Mouse (Mus musculus) right cerebral cortex, postnatal 14 days (tissue): ENCODE measurements around the gene Ppp1r15a.
"Not testable (repeated sequence)": the region's sequence is repeated elsewhere in the genome, so short reads cannot be mapped to it uniquely, and the experiment has no call there.

ENCODE experiments used
- DNase-seq: peaks from one replicate; pipeline ENCODE4 v3.0.0; 2022

The Ppp1r15a gene

DNA sequence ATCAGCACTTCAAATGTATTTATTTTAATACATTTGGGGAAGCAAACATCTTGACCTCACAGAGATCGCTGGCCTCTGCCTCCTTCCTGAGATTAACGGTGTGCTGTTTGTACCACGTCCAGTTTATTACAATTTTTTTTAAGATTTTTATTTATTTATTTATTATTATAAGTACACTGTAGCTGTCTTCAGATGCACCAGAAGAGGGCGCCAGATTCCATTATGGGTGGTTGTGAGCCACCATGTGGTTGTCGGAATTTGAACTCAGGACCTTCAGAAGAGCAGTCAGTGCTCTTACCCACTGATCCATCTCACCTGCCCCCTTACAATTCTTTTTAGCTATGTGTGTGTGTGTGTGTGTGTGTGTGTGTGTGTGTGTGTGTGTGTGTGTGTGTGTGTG, 9.2 kb downstream of the Ppp1r15a start:
- not testable (repeated sequence) for DNase-seq

DNA sequence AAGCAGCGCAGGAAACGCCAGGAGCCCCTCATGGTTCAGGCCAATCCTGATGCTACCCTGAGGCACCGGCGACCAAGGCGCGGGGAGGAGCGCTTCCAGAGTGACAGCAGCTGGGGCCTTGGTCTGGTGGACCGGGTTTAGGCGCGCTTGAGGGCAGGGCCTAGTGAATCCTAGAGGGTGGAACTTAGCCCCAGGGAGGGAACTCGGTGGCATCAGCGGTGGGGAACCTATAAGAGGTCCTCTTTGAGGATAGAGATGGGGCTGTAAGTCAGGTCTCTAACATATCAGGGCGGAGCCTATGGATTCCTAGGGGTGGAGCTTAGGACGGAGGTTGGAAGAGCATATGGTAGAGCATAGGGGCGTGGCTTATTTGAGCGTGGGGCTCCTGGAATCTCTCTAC, 10.6 kb downstream of the Ppp1r15a start:
- DNase-seq, result no peak

DNA sequence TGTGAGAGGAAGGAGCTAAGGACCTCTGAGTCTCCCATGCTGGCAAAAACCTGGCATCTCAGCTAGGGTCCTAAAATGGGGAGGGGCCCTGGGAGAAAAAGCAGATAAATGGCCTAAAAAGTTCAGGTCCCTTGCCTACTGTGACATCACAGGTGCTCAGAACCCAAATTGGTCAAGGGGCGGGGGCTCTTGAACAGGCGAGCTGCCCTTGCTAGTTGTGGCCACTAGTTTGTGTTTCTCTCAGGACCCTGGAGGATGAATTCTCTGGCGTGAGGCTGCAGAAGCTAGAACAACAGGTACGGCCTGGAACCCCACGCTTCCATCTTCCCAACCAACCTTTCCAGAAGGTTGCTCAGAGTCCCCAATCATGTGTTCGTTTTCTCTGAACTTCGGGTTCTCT, 11.7 kb downstream of the Ppp1r15a start:
- no peak for DNase-seq

DNA sequence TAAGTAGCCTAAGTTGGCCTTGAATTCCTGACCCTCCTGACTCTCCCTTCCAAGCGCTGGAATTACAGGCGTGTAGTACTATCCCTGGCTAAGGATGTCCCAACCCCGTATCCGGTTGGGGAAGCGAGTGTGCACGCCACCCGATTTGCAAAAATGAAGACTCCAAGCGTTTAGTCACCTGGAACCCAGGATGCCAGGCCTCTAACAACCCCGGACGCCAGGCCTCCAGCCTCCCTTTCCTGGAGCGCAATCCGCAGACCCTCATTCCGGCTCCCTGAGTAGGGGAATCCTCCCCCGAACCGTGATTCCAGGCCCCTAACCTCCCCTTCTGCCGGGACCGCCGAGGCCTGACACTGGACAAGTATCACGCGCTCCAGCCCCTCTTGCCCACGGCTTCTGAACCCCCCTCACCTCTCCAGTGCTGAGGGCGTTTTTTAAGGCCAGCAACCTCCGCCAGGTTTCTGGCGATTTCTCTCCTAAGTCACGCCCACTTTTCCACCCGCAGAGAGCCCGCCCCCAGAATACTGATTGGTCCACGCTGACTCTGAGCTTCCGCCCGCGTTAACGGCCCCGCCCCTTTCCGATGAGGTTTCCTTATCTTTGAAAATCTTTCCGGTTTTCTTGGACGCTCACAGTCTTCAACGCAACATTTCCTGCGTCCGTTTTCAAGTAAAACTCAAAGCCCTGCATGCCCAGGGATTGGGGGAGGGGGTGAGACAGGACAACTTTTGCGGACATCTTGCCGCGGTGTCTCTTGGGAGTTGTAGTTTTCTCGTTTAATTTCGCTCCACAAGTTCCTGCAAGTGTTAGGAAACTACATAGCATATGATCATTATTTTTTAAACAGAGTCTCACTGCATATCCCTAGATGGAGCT, 15.9 kb downstream of the Ppp1r15a start, which contains the start of gene Nucb1:
TSS of gene Nucb1 (minus strand) at position 495 of the 876 bp plus-strand sequence.
- DNase-seq, result peak; percentile 82

DNA sequence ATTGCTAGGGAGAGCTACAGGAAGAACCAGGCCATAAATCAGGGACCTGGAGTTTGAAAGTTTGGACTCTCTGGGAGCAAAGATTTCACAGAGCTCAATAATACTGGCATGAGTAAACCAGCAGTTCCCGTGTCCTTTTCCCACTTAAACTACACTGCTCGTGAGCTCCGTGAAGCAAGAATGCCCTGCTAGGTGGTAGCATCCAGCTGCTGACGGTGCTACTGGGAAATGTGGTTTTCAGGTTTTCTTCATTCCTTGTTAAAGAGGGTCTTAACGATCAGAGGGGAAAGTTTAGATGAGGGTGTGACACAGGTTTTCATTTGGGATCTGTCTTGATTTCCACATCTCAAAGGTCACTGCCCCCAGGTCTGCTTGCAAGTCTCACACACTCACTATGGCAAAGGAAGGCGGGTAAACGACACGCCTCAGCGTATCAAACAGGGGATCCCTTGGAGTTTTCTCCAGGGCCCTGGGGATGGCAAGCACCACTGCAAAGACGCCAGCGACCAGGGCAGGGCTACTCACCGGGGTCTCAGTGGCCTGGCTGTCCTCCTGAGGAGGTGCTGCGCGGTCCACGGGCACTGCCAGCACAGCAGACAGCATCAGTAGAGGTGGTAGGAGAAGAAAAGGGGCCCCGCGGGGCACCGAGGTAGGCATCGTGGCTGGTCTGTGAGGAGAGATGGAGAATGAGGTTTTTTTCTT, 16.7 kb downstream of the Ppp1r15a start:
- no peak for DNase-seq

DNA sequence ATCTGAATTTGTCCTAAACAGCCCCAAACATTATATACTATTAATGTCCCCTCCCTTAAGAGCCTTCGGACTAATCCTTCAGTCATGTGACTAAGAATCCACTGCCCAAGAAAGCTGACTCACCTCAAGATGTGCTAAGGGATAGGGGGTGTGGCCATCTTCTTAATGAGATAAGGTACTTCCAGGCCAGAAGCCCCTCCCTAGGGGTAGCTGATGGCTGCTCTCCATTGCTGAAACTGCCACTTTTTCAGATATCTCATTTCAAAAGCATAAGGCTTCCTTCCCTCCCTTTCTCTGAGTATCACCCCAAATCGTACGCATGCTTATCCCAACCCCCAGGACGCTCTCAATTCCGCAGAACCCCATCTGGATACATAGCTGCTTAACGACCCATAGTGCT, 17.5 kb downstream of the Ppp1r15a start:
- no peak for DNase-seq

DNA sequence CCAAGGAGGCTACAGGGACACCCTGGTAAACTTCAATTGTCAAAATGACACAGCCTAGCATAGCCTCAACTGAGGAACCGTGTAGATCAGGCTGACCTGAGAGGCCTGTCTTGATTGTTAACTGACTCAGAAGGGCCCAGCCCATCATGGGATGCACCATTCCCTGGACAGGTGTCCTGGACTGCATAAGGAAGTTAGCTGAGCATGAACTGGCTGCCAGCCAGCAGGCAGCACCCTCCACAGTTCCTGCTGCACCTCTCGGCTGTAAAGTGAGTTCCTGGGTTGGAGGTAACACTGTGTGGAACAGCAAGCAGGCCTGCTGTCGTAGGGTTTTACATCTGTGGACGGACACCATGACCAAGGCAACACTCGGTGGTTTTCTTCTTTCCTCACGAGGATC, 18.5 kb downstream of the Ppp1r15a start:
- no peak for DNase-seq

DNA sequence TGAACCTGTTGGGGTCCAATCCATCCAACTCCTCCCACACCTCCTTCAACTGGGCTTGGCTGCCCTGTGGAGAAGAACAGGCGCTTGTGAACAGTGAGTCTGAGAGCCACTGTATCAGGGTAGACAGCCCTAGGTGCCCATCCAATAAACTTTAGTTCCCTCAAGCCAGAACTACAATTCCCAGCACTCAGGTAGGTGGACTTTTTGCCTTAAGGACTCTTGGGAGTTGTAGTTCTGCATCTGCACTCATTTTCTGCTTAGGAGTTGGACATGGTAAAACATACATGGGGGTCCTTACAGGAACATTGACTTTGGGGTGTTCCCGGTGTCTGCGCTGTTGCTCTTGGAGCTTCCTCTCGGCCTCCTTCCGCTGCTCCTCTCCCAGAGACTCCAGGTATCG, 27.6 kb downstream of the Ppp1r15a start:
- DNase-seq, result no peak

DNA sequence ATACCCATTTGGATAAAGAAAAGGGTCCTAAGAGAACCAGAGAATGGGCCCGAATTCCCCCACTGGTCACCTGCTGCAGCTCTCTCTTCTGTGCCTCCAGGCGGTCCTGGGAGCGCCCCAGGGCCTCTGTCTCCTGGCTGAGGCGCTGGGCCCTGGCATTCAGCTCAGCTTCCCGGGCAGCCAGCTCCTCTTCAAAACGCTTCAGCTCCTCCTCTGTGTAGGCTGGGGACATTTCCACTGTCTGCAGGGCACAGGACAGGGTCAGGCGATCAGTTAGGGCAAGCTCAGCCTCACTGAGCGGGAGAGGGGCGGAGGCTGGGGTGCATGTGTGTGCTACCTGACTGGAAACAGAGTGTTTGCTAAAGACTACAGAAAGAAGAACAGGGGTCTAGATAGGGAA, 31.5 kb downstream of the Ppp1r15a start:
- no peak for DNase-seq

DNA sequence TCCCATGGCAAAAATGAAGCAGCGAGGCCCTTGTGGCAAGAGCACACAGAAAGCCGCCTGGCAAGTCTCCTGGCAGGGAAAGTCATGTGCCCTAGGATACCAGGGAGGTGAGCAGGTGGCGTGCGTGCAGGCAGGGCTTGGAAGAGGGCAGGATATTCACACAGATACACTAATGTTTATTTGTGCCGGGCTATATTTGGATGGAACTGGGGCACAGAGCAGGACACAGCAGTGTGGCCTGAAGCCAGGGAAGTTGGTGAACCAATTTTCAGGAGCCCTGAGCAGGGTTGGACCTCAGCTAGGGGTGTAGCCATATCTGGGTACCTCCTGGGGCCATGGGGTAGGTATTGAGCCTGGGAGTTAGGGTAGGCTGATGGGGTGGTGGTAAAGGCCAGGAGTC, 33.1 kb downstream of the Ppp1r15a start:
- no peak for DNase-seq

DNA sequence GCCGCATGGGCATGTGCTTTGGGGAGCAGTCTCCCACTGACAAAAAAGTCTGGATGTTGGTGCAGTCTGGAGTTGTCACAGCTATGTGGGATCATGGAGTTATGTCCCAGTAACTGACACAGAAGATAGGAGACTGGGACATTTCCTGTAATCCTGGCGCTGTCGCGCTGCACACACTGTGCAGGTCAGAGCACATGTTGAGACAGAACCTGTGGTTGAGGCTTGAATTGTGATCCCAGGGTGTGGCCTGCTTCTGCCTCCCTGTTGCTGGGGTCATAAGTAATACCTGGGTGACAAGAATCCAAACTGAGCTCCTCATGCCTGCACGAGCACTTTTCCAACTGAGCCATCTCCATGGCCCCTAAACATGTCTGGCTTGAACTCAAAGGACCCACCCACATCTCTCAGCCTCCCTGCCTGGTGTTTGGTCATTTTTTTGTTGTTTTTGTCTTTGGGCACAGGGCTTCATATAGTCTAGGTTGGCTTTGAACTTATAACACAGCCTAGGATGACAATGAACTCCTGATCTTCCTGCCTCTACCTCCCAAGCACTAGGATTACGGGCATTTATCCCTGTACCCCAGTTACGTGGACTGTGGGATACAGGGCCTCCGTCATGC, 33.7 kb downstream of the Ppp1r15a start:
- no peak for DNase-seq

DNA sequence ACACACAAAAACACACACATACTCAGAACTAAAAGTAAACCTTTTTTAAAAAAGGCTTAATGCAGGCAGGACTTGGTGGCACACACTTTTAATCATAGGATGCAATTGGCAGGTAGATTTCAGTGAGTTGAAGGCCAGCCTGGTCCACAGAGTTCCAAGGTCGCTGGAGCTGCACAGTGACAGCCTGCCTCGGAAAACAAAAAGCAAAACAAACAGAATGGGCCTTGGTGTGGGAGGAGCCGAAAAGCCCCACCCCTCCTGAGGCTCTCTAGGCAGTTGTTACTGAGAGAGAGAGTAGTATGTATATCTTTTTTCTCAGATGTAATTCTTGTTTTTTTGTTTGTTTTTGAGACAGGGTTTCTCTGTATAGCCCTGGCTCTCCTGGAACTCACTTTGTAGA, 34.8 kb downstream of the Ppp1r15a start:
- no peak for DNase-seq

DNA sequence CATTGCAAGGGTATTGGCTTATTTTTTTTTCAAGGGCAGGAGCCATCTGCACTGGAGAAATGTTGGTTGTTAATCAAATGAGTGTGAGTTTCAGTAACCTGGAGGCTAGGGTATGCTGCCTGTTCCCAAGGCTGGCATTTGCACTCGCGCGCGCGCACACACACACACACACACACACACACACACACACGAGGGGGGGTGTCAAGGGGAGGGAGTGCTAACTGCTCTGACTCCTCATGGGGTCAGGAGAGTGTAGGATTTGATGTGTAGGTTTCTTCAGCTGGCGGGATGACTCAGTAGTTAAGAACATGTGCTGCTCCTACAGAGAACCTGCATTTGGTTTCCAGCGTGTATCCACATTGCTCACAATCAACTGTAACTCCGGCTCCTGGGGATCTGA, 35.2 kb downstream of the Ppp1r15a start:
- DNase-seq, result no peak

DNA sequence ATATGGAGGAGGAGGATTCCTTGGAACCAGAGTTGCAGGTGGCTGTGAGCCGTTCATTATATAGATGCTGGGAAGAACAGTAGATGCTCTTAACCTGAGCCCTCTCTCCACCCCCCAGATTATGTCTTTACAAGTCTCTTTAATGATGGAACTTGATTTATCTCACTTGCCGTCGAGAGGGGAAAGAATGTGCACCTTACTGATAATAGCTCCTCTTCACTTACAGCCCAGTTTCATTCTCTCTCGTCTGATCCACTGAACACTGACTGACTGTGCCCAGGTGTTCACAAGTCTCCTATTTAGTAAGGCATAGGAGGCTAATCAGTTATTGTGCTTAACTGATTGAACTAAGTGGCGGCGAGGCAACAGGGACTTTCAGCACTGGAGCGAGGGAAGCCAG, 36.5 kb downstream of the Ppp1r15a start:
- DNase-seq, result no peak

DNA sequence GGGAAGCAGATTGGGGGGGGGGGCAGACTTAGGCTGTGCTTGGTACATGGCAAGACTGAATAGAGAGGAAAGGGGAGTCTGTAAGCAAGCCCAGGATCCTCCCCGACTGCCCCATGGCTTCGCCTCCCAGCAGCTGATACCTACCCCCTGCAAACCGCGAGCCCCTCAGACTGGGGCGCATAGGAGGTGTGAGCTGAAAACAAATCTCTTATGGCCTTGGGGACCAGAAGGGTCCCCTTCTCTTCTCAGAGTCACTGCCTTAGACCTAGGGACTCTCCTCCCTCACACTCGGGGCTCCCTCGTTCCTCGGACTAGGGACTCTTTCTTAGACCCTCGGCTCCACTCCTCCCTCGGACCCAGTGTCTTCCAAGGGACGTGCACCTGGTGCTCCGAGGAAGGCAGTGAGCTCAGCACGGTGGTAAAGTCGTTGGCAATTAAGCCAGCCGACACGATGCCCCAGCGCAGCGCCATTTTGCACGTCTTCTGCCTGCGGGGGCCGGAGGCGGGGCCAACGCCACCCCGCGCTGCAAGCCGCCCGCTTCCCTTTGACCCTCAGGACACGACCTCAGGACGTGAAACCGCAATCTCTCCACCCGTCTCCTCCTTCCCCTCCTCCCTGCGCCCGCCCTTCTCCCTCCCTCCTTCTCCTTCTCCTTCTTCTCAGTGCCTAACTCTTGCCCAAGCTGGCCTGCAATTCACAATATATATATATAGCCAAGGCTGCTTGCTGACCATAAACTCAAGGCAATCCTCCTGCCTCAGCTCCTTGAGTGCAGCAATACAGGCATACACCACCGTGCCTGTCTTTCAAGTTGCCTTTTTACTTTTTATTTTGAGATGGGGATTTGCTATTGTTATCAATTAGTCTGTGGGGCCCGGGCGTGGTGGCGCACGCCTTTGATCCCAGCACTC, 37.5 kb downstream of the Ppp1r15a start, which contains the start of gene Dhdh:
TSS of gene Dhdh (minus strand) at position 513 of the 912 bp plus-strand sequence.
- peak; percentile 48 for DNase-seq

DNA sequence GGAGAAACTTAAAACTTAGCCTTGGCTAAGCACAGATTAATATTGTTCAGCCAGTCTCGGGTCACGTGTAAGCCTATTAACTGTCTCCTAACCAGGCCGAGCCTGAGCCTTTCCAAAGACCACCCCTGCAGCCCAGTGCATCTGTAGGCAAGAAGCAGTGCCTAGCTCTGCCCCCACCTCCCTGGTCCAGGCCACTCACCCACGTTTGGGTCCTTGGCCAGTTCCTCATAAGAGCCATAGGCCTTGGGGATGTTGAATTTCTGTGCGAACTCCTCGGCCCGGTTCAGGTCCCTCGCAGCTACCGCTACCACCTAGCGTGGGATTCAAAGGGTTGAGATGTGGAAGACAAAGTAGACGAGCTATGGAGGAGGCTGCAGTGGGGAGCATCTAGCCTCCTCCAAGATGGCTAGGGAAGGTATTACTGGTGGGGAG, 38.2 kb downstream of the Ppp1r15a start:
- no peak for DNase-seq

DNA sequence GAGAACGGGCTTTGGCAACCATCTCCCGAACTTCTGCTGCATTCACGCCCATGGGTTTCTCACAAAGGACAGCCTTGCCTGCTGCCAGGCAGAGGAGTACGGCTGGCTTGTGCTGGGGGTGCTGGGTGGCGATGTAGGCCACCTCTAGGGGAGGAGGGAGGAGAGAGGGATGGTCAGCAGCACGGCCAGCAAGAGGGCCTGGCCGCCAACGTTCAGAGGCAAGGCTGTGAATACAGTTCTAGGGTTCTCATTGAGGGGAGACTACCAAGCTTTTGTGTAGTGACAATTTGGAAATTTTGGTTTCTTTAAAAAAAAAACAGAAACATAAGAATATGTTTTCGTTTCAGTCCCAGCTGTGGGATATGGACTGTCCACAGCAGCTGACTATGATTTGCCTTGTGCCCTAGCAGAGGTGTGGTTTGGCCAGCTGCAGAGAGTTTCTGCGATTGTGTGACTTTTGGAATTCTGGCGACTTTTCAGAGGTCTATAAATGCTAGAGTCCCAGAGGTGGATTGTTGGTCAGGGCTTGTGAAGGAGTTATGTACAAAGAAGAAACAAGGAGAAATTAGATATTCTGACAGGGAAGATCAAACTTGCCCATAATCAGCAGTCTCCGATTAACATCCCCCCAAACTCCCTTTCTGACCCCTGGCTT, 39.2 kb downstream of the Ppp1r15a start, which contains the start of gene Gm45808:
TSS of gene Gm45808 (minus strand) at position 51 of the 655 bp plus-strand sequence.
- DNase-seq, result no peak

DNA sequence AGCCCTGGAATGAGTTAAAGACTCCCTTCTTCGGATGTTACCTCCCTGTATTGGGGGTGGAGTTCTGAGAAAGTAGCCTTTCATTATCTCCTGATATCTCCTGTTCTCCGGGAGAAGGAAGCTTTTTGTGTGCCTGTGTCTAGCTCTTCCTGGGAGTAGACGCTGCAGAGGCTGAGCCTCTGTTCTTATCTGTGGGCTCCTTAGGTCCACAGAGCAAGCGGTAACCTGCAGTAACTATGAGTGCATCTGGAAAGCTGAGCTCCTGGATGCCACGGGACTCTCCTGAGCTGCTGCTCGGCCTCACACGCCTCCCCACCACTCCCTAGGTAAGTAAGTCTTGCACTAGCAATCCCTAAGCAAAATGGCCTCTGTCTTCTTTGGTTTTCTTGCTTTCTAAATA, 39.9 kb downstream of the Ppp1r15a start:
- DNase-seq, result no peak

DNA sequence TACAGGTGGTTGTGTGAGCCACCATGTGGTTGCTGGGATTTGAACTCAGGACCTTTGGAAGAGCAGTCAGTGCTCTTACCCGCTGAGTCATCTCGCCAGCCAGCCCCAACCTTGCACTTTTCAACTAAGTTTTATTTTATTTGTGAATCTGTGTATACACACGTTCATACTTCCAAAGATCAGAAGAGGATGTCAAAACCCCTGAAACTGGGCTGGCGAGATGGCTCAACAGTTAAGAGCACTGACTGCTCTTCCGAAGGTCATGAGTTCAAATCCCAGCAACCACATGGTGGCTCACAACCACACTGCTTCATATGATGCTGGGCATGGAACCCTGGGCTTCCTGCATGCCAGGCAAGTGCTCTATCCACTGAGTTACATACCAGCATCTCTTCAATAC, 41.1 kb downstream of the Ppp1r15a start:
- not testable (repeated sequence) for DNase-seq

DNA sequence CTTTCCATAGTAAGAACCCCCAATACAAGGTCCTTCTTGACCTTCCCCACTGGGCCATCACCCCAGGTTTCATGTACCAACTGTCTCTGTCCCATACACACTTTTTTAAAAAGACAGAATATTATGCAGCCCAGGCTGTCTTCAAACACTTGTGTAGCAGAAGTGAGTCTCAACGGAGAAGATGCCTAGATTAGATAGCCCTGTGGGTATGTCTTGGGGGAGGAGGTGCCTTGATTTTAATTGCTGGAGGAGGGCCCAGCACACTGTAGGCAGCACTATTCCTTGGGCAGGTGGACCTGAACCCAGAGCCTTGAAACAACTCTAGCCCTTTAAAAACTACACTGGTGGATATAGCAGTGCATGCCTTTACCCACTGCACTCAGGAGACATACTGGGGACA, 43.9 kb downstream of the Ppp1r15a start:
- no peak for DNase-seq

DNA sequence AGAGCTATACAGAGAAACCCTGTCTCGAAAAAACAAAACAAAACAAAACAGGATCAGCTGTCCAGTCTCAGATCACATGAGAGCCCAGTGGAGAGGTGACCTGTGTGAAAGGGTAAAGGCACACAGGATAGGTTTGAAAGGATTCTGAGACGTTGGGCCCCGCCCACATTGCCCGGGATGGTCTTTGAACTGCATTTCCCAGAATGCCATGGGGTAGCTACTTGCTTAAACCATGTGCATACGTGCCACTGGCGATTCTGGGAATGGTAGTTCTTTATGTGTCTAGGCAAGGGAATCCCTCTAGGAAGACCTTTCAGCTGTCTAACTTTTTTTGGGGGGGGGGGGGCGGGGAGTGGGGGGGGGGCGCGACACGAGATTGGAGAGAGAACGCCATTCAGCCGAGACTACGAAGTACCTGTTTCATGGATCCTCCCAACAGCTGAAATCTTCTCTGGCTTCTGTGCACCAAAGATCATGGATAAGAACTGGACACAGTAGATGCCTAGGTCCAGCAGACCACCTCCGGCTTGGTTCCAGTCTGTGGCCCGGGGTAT, 44.6 kb downstream of the Ppp1r15a start, which contains the start of gene Tulp2:
TSS of gene Tulp2 (plus strand) at position 504 of the 554 bp plus-strand sequence.
- peak; percentile 53 for DNase-seq
